Mouse (Mus musculus): ENCODE results near the gene Abcf1. TPM values are rescaled to one million over a fixed set of nuclear protein-coding genes. Genes with fewer than 3 reads are reported as not detected.
A peak's percentile ranks its signal among the peaks of the same experiment; 100 is the strongest.

Abcf1 gene
- polyA plus RNA-seq, 1 experiment from 2014 or later = 122 TPM

GRCm38 (mm10) chr17:35919060-35919715 lies 50.4 kb downstream of the Abcf1 start:
- peak overlapping the region; percentile 95 for H3K27ac ChIP-seq (ENCODE audit: low read depth, low read length)
- 13% methylated on average over 7 of the region's 7 CpGs for WGBS
- no peaks in the 10 kb centered on the region for H3K27me3 ChIP-seq (ENCODE audit: control insufficient read depth, insufficient read depth, low read length)
- peaks cover 7% of the 10 kb centered on the region; the same call in 1 of the 2 replicates for H3K36me3 ChIP-seq (ENCODE audit: control insufficient read depth, insufficient read depth, low read length)
- H3K9me3 ChIP-seq (ENCODE audit: control insufficient read depth, low read length) = no peaks in the 10 kb centered on the region
- ATAC-seq (replicated peaks; ENCODE audit: low FRiP score) (peak; percentile 49), DNase-seq (ENCODE audit: low spot score) (peak; percentile 91)
- peak overlapping the region; percentile 70 for H3K4me3 ChIP-seq (ENCODE audit: low read depth, low read length)
- H3K4me1 ChIP-seq (replicated peaks; ENCODE audit: control insufficient read depth, insufficient read depth, low read length) = peaks cover 13% of the 10 kb centered on the region
- peak overlapping the region; percentile 97 for H3K9ac ChIP-seq (ENCODE audit: low read length)
- peak overlapping the region; percentile 54 for H3K4me2 ChIP-seq (ENCODE audit: low read depth, low read length, severe bottlenecking)

- Histone ChIP-seq H3K36me3 (ENCODE audit: control insufficient read depth, insufficient read depth, low read length) (peaks cover under 1% of the 10 kb centered on the region; the same call in 1 of the 2 replicates), H3K27ac (ENCODE audit: low read depth, low read length) (peak overlapping the region; percentile 95), H3K4me1 (replicated peaks; ENCODE audit: control insufficient read depth, insufficient read depth, low read length) (peaks cover 13% of the 10 kb centered on the region), H3K27me3 (ENCODE audit: control insufficient read depth, insufficient read depth, low read length) (no peaks in the 10 kb centered on the region), H3K9ac (ENCODE audit: low read length) (peak overlapping the region; percentile 97), H3K4me3 (ENCODE audit: low read depth, low read length) (peak overlapping the region; percentile 70), H3K9me3 (ENCODE audit: control insufficient read depth, low read length) (no peaks in the 10 kb centered on the region), H3K4me2 (ENCODE audit: low read depth, low read length, severe bottlenecking) (peak overlapping the region; percentile 54)
- under 1% methylated on average over 11 of the region's 11 CpGs for WGBS
- DNase-seq (ENCODE audit: low spot score) (peak; percentile 79), ATAC-seq (replicated peaks; ENCODE audit: low FRiP score) (no peak)
Measured at GRCm38 (mm10) chr17:35918276-35919059, 51.1 kb downstream of the Abcf1 start.

- under 1% methylated on average over 13 of the region's 13 CpGs for WGBS
- no peaks in the 10 kb centered on the region for H3K9me3 ChIP-seq (ENCODE audit: control insufficient read depth, low read length)
- no peaks in the 10 kb centered on the region for H3K36me3 ChIP-seq (ENCODE audit: control insufficient read depth, insufficient read depth, low read length)
- DNase-seq (ENCODE audit: low spot score) (peak; percentile 79), ATAC-seq (replicated peaks; ENCODE audit: low FRiP score) (peak; percentile 20)
- peak overlapping the region; percentile 97 for H3K9ac ChIP-seq (ENCODE audit: low read length)
- H3K4me2 ChIP-seq (ENCODE audit: low read depth, low read length, severe bottlenecking) = peak overlapping the region; percentile 54
- peak overlapping the region; percentile 95 for H3K27ac ChIP-seq (ENCODE audit: low read depth, low read length)
- no peaks in the 10 kb centered on the region for H3K27me3 ChIP-seq (ENCODE audit: control insufficient read depth, insufficient read depth, low read length)
- peak overlapping the region; percentile 70 for H3K4me3 ChIP-seq (ENCODE audit: low read depth, low read length)
- H3K4me1 ChIP-seq (replicated peaks; ENCODE audit: control insufficient read depth, insufficient read depth, low read length) = peaks cover 13% of the 10 kb centered on the region
Measured at GRCm38 (mm10) chr17:35917463-35918251, 51.9 kb downstream of the Abcf1 start.

GRCm38 (mm10) chr17:35917143-35917462 lies 52.5 kb downstream of the Abcf1 start:
- H3K27ac ChIP-seq (ENCODE audit: low read depth, low read length) = peak overlapping the region; percentile 95
- peaks cover 2% of the 10 kb centered on the region; the same call in 1 of the 2 replicates for H3K36me3 ChIP-seq (ENCODE audit: control insufficient read depth, insufficient read depth, low read length)
- H3K9me3 ChIP-seq (ENCODE audit: control insufficient read depth, low read length) = no peaks in the 10 kb centered on the region
- peak overlapping the region; percentile 70 for H3K4me3 ChIP-seq (ENCODE audit: low read depth, low read length)
- peak; percentile 70 for DNase-seq (ENCODE audit: low spot score)
- ATAC-seq (replicated peaks; ENCODE audit: low FRiP score) = no peak
- peaks cover 13% of the 10 kb centered on the region for H3K4me1 ChIP-seq (replicated peaks; ENCODE audit: control insufficient read depth, insufficient read depth, low read length)
- peak overlapping the region; percentile 54 for H3K4me2 ChIP-seq (ENCODE audit: low read depth, low read length, severe bottlenecking)
- under 1% methylated on average over 8 of the region's 8 CpGs for WGBS
- H3K9ac ChIP-seq (ENCODE audit: low read length) = peak overlapping the region; percentile 97
- H3K27me3 ChIP-seq (ENCODE audit: control insufficient read depth, insufficient read depth, low read length) = no peaks in the 10 kb centered on the region

GRCm38 (mm10) chr17:35916297-35917142 lies 53.0 kb downstream of the Abcf1 start, which contains the start of the genes Mrps18b and Ppp1r10:
Gene Mrps18b (minus strand): TSS chr17:35916389.
Gene Ppp1r10 (plus strand): TSS chr17:35916434.
- H3K36me3 ChIP-seq (ENCODE audit: control insufficient read depth, insufficient read depth, low read length) = peaks cover 2% of the 10 kb centered on the region; the same call in 1 of the 2 replicates

GRCm38 (mm10) chr17:35915538-35916296 lies 53.8 kb downstream of the Abcf1 start:
- DNase-seq (ENCODE audit: low spot score) (no peak), ATAC-seq (replicated peaks; ENCODE audit: low FRiP score) (no peak; the same call in 1 of the 2 replicates)
- Histone ChIP-seq H3K9me3 (ENCODE audit: control insufficient read depth, low read length) (no peaks in the 10 kb centered on the region), H3K4me2 (ENCODE audit: low read depth, low read length, severe bottlenecking) (peak overlapping the region; percentile 83), H3K27me3 (ENCODE audit: control insufficient read depth, insufficient read depth, low read length) (no peaks in the 10 kb centered on the region), H3K9ac (ENCODE audit: low read length) (peak overlapping the region; percentile 97), H3K4me3 (ENCODE audit: low read depth, low read length) (peak overlapping the region; percentile 70), H3K4me1 (replicated peaks; ENCODE audit: control insufficient read depth, insufficient read depth, low read length) (peaks cover 9% of the 10 kb centered on the region), H3K27ac (ENCODE audit: low read depth, low read length) (no peak overlapping the region), H3K36me3 (ENCODE audit: control insufficient read depth, insufficient read depth, low read length) (peaks cover 2% of the 10 kb centered on the region; the same call in 1 of the 2 replicates)
- WGBS = 4% methylated on average over 28 of the region's 28 CpGs

More at GRCm38 (mm10) chr17:35916297-35917142, 53.0 kb downstream of the Abcf1 start, which contains the start of the genes Mrps18b and Ppp1r10:
- Histone ChIP-seq H3K4me1 (replicated peaks; ENCODE audit: control insufficient read depth, insufficient read depth, low read length) (peaks cover 13% of the 10 kb centered on the region), H3K4me2 (ENCODE audit: low read depth, low read length, severe bottlenecking) (peak within 1 kb of the TSS; percentile 83), H3K27me3 (ENCODE audit: control insufficient read depth, insufficient read depth, low read length) (no peaks in the 10 kb centered on the region), H3K27ac (ENCODE audit: low read depth, low read length) (peak within 1 kb of the TSS; percentile 95), H3K9me3 (ENCODE audit: control insufficient read depth, low read length) (no peaks in the 10 kb centered on the region), H3K4me3 (ENCODE audit: low read depth, low read length) (peak within 1 kb of the TSS; percentile 70), H3K9ac (ENCODE audit: low read length) (peak within 1 kb of the TSS; percentile 97)
- DNase-seq (ENCODE audit: low spot score) (peak; percentile 100), ATAC-seq (replicated peaks; ENCODE audit: low FRiP score) (peak; percentile 92)
- under 1% methylated on average over 83 of the region's 83 CpGs for WGBS

GRCm38 (mm10) chr17:35914975-35915374 lies 54.6 kb downstream of the Abcf1 start:
- H3K9me3 ChIP-seq (ENCODE audit: control insufficient read depth, low read length) = no peaks in the 10 kb centered on the region
- ATAC-seq (replicated peaks; ENCODE audit: low FRiP score) (no peak), DNase-seq (ENCODE audit: low spot score) (no peak)
- H3K4me2 ChIP-seq (ENCODE audit: low read depth, low read length, severe bottlenecking) = peak overlapping the region; percentile 83; the same call in 1 of the 2 replicates
- H3K4me1 ChIP-seq (replicated peaks; ENCODE audit: control insufficient read depth, insufficient read depth, low read length) = peaks cover 9% of the 10 kb centered on the region
- WGBS = 86% methylated on average over 6 of the region's 6 CpGs
- H3K36me3 ChIP-seq (ENCODE audit: control insufficient read depth, insufficient read depth, low read length) = peaks cover 2% of the 10 kb centered on the region; the same call in 1 of the 2 replicates
- no peak overlapping the region for H3K4me3 ChIP-seq (ENCODE audit: low read depth, low read length)
- no peak overlapping the region for H3K27ac ChIP-seq (ENCODE audit: low read depth, low read length)
- H3K9ac ChIP-seq (ENCODE audit: low read length) = no peak overlapping the region
- no peaks in the 10 kb centered on the region for H3K27me3 ChIP-seq (ENCODE audit: control insufficient read depth, insufficient read depth, low read length)

Data from forebrain, embryonic 11.5 days (tissue).